Mouse (Mus musculus): Measurements from ENCODE around the gene Prrt2.
A peak's percentile ranks its signal among the peaks of the same experiment; 100 is the strongest.

The Prrt2 gene

GRCm38 (mm10) chr7:127019306-127019960, 1.6 kb downstream of the Prrt2 start:
- no peak for DNase-seq

GRCm38 (mm10) chr7:127018416-127019305, 2.4 kb downstream of the Prrt2 start:
- DNase-seq: no peak

GRCm38 (mm10) chr7:127017950-127018345, 3.1 kb downstream of the Prrt2 start:
- no peak for DNase-seq

GRCm38 (mm10) chr7:127016971-127017949, 3.8 kb downstream of the Prrt2 start, which contains the start of gene Pagr1a:
TSS of gene Pagr1a (minus strand) at chr7:127017352.
- peak; percentile 93 to 94 for DNase-seq

- no peak for DNase-seq
Observed at GRCm38 (mm10) chr7:127016486-127016938, 4.5 kb downstream of the Prrt2 start.

GRCm38 (mm10) chr7:127016481-127016485, 4.7 kb downstream of the Prrt2 start, which contains the start of gene Pagr1b:
TSS of gene Pagr1b (minus strand) at chr7:127016484.
- no peak for DNase-seq

GRCm38 (mm10) chr7:127016081-127016480, 4.9 kb downstream of the Prrt2 start:
- no peak for DNase-seq

GRCm38 (mm10) chr7:127014993-127015392, 6.0 kb downstream of the Prrt2 start:
- no peak for DNase-seq

- peak; percentile 54 to 73 for DNase-seq
Observed at GRCm38 (mm10) chr7:127014320-127014719, 6.7 kb downstream of the Prrt2 start, which contains the start of gene Mvp. TSS of gene Mvp (minus strand) at chr7:127014621.

- no peak for DNase-seq
Observed at GRCm38 (mm10) chr7:127013385-127013784, 7.6 kb downstream of the Prrt2 start.

- no peak for DNase-seq
Observed at GRCm38 (mm10) chr7:127012845-127013244, 8.2 kb downstream of the Prrt2 start.

GRCm38 (mm10) chr7:127012374-127012773, 8.6 kb downstream of the Prrt2 start:
- no peak for DNase-seq

- no peak for DNase-seq
Observed at GRCm38 (mm10) chr7:127011717-127012116, 9.3 kb downstream of the Prrt2 start.

GRCm38 (mm10) chr7:127011051-127011450, 10.0 kb downstream of the Prrt2 start:
- DNase-seq: no peak

GRCm38 (mm10) chr7:127009307-127010085, 11.5 kb downstream of the Prrt2 start:
- DNase-seq: no peak

- peak; percentile 52 to 53 for DNase-seq
Observed at GRCm38 (mm10) chr7:127008239-127009019, 12.6 kb downstream of the Prrt2 start.

GRCm38 (mm10) chr7:127007313-127008024, 13.5 kb downstream of the Prrt2 start:
- no peak for DNase-seq

- no peak for DNase-seq
Observed at GRCm38 (mm10) chr7:127004122-127004875, 16.7 kb downstream of the Prrt2 start.

GRCm38 (mm10) chr7:127003620-127004019, 17.4 kb downstream of the Prrt2 start:
- DNase-seq: no peak

GRCm38 (mm10) chr7:126999568-126999967, 21.4 kb downstream of the Prrt2 start:
- no peak for DNase-seq

Data from spleen, adult 18-20 months (tissue).